Mouse (Mus musculus) frontal cortex, postnatal 10 days (tissue): Measurements from ENCODE around the gene Clip2.
"Not testable (repeated sequence)": the region's sequence is repeated elsewhere in the genome, so short reads cannot be mapped to it uniquely, and the experiment has no call there.

Experiments
- DNase-seq, 2 experiments: peaks; one replicate each; pipeline ENCODE4 v3.0.0; 2022; ENCODE audit warnings: low spot score in 2 of 2, mixed read lengths in 1 of 2

Clip2 gene

DNA sequence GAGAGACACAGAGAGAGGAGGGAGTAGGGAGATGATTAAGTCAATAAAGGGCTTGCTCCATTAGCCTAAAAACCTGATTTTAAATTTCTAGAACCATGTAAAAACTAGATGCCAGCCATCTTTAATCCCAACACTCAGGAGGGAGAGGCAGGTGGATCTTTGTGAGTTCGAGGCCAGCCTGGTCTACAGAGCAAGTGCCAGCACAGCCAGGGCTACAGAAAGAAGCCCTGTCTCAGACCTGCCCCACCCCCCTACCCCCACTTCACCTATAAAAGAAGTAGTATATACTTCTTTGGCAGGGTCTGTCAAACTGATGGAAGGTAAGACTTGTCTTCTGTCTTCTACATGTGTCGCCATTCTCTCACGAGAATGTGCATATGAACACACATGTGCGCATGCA lies 91.7 kb downstream of the Clip2 start:
- no peak for DNase-seq

DNA sequence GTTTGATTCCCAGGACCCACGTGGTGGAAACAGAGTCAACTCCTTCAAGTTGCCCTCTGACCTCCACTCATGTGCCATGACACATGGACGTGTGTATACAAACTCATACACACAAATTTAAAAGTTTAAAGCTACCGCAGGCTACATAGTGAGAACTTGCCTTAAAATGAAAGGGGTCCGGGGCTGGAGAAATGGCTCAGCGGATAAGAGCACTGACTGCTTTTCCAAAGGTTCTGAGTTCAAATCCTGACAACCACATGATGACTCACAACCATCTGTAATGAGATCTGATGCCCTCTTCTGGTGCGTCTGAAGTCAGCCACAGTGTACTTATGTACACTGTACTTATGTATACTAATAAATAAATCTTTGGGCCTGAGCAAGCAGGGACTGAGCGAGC lies 93.1 kb downstream of the Clip2 start:
- DNase-seq = no peak

GRCm38 (mm10) chr5:134458416-134458815 lies 93.8 kb downstream of the Clip2 start:
- DNase-seq = no peak

DNA sequence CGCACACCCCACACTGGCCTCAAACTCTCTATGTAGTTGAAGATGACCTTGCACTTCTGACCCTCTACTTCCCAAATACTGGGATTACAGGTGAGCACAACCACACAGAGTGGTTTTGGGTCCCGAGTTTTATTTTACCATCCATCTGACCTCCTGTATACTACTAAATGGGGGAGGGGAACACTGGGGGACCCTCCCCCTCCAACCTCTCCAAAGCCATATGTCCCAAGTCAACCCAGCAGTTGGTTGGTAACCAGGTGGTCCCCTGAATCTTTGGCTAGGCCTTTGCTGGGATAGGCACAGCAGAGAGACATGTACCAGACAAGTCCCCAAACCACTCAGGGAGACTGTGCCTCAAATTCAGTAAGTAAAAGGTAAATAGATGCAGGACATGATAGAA lies 94.9 kb downstream of the Clip2 start:
- DNase-seq = no peak

DNA sequence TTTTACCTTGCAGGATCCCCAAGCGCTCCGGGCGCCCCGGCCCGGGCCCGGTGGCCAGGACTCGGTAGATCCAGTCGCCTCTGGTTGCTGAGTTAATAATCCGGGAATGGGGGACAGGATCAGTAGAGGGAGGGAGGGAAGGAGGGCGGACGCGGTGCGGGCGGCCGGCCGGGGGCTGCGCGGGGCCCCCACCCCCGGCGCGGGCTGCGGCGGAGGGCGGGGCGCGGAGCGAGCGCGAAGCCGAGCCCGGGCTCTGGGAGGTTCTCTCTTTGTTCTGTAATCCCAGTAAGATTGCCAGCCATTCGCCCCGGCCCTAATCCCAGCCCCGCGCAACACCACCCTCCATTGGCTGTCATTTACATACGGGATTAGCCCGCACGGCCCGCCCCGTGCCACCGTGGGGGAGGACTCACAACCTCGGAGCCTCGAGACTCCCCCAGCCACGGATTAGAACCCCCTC lies 95.7 kb downstream of the Clip2 start, which contains the start of gene Gtf2ird1:
Gene Gtf2ird1, minus strand, starts transcription at position 214 of the 460 bp plus-strand sequence.
- DNase-seq = peak; percentile 75 to 80

DNA sequence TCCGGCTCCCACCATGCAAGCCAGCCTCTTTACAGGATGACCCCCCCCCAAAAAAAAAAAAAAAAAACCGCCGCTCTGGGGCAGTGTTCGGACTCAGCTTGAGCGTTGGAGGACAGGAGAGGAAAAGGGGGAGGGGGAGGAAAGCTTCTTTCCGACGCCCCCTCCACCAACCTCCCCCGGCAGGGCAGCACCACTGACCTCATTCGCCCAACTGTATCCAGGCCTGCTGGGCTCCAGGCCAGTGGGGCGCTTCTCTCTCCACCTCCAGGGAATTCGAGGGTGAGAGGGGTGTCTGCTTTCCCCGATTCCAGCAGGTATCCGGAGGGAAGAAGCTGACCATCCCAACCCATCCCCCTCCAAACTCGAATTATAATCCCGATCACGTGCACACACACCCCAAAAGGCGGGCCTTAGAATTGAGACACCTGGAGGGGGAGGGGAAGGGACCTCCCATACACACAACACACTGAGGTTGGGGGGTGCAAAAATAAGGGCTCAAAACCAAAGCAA lies 96.3 kb downstream of the Clip2 start:
- DNase-seq = peak in 1 of 2 experiments; percentile 47

DNA sequence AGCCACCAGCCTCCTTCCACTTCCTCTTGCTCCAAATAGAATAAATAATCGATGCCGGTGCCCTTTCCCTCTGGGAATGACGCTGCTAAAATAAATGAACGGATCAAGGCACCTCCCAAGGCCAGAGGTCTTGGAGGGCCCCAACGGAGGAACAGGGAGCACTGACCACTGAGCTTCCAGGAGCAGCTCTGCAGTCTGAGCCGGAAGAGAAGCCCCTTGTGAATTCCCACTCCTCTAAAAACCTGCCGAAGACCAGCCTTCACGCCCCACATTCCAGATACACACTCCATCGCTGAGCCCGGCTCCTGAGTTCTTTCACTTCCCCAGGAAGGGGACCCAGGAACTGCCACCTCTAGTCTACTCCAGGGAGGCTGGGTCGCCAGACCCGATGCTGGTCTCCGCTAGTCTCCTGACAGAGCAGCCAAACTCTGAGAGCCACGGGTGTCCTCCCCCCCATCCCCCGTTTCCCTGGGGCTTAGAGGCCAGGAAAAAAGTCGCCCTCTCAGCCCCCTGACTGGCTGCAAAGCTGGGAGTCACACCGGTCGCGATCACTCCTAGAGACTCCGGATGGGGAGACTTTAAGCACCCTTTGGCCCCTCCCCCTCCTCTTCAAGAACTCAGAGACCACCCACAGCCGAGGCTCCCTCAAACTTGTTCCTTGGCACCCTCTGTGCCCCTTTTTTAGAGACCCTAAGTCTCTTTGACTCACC lies 96.9 kb downstream of the Clip2 start:
- DNase-seq = no peak

GRCm38 (mm10) chr5:134454421-134454820 lies 97.8 kb downstream of the Clip2 start:
- DNase-seq = no peak

DNA sequence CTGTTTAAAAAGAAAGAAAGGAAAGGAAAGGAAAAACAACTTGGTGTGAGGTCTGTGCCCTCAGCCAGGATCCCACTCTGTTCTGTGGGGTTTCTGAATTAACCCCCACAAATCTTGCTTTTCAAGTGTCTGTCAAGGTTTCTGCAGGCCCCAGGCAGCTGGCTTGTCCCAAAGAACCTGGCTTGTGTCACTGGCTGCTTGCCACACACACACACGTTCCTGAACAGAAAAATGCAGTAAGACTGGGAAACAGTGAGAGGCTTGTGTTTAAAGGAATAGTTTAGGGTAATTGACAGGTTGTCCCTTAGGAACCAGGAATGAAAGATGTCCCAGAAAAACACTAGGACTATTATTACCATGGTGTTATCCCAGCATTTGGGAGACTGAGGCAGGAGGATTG lies 98.7 kb downstream of the Clip2 start:
- DNase-seq = no peak

DNA sequence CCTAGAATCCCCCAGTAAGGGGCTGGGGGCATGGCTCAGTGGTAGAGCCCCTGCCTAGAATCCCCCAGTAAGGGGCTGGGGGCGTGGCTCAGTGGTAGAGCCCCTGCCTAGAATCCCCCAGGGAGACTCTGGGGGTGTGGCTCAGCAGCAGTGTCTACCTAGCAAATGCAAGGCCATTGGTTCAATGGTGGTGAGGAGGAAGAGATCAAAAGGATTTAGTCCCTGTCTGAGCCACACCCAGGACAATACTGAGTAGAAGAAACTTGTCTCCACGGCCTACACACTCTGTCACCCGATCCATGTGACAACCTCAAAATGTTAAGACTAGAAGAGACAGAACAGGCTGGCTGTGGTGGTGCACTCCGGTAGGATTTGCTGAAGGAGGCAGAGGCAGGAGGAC lies 105.5 kb downstream of the Clip2 start:
- DNase-seq = not testable (repeated sequence)

DNA sequence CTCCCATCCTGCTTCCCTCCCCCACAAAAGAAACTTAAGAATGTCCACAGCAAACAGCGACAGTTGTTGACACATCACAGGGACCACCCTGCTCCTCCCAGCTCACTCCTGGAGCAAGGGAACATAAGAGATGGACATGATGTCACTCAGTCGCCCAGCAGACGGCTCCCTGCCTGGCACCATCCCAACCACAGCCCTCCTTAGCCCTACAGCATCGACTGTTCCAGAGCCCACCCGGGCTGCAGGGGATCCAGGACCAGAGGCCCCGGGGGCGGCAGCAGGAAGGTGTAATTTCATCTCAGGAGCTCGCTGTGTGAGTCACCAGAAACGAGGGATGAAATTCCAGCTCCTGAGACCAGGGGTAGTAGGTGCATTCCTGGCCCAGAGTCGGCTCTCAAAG lies 106.3 kb downstream of the Clip2 start:
- DNase-seq = no peak

- no peak for DNase-seq
These were observed 106.9 kb downstream of the Clip2 start for GRCm38 (mm10) chr5:134445208-134445831.

DNA sequence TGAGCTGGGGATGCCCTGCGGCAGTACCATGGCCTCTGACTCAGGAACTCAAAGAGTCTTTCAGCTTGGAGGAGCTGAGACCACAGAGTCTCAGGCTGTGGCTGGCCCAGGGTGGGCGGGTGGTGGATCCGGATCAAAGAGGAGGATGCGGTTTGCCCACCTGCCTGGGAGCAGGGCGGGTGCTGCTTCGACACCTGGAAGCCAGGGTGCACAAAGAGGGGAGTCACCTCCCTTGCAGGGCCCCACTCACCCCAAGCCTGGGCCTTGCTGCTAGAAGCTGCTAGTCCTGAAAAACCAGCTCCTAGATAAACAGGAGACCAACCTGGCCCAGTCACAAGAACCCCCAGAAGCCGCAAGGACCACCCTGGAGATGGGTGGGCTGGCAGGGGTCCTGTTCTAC lies 107.8 kb downstream of the Clip2 start:
- DNase-seq = no peak

DNA sequence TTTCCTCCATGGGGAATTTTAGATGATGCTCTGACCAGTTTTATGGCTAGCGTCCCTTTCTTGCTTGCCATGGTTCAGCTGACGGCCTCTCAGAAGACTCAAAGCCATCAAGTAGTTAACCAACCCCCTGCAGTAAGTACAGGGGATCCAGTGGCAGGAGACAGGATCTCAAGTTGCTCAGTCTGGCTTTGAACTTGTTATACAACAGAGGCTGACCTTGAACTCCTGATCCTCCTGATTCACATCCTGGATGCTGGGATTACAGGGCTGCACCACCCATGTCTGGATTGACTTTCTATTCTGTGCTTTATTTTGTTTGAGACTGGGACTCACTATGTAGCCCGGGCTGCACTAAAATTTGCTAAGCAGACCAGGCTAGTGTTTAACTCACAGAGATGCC lies 110.2 kb downstream of the Clip2 start:
- DNase-seq = no peak

DNA sequence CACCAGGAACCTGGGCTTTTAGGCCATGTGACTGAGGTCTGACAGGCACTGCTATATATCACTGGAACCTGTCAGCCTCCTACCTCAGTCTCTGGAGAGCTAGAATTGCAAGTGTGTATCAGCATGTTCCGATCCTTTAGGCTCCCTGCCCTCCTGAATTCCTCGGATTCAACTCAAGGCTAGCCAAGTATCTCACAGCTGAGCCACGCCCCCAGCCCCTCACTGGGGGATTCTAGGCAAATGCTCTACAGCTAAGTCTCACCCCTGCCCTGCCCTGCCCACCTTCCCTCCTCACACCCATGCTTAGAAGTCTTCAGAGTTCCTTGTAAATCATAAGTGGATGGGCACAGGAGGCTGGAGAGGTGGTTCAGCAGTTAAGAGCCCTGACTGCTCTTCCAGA lies 111.1 kb downstream of the Clip2 start:
- DNase-seq = no peak

DNA sequence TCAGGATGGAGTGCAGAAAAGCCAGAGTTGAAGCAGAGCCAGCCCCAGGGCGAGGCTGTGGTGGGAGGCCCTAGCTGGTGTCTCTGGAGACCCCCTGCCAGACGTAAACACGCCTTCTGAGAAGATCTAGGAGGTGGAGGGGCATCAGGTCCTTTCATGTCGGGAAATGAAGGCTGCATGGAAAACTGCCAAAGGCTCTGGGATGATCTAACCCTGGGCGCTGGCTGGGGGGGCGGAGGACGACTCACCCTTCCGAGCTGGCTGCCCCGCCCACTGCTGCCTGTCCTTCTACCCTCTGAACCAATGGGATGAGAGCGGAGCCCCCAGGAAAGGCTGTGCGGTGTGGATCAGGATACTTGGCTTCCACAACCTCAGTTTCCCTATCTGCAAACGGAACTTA lies 112.1 kb downstream of the Clip2 start:
- no peak for DNase-seq

- no peak for DNase-seq
These were observed 112.8 kb downstream of the Clip2 start for GRCm38 (mm10) chr5:134439481-134439880.
